Mouse (Mus musculus) embryo, embryonic 9.5 days (tissue): ENCODE data around the gene Cyp2c68.
"Not testable (repeated sequence)": the region's sequence is repeated elsewhere in the genome, so short reads cannot be mapped to it uniquely, and the experiment has no call there.

Experiments used
- DNase-seq: peaks from one replicate; pipeline ENCODE4 v3.0.0-alpha.2; 2017; ENCODE audit errors: extremely low spot score

Cyp2c68 gene

GRCm38 (mm10) chr19:39740920-39741319 is at the start of gene Cyp2c68:
Gene Cyp2c68, minus strand, starts transcription at chr19:39741054.
- DNase-seq: no peak

GRCm38 (mm10) chr19:39785458-39785857 is 44.6 kb upstream of the Cyp2c68 start:
- not testable (repeated sequence) for DNase-seq

- no peak for DNase-seq
These were observed 4.5 kb upstream of the Cyp2c68 start for GRCm38 (mm10) chr19:39745357-39745756.

- not testable (repeated sequence) for DNase-seq
These were observed 3.5 kb upstream of the Cyp2c68 start for GRCm38 (mm10) chr19:39744361-39744760.

GRCm38 (mm10) chr19:39711116-39711515 is 29.7 kb downstream of the Cyp2c68 start:
- DNase-seq: not testable (repeated sequence)

- not testable (repeated sequence) for DNase-seq
These were observed 75.2 kb downstream of the Cyp2c68 start for GRCm38 (mm10) chr19:39665650-39666049.

GRCm38 (mm10) chr19:39652381-39652780 is 88.5 kb downstream of the Cyp2c68 start:
- no peak for DNase-seq

GRCm38 (mm10) chr19:39648938-39649337 is 91.9 kb downstream of the Cyp2c68 start, which contains the start of gene Cyp2c67:
Gene Cyp2c67, minus strand, starts transcription at chr19:39649051.
- DNase-seq: no peak

GRCm38 (mm10) chr19:39647519-39647918 is 93.3 kb downstream of the Cyp2c68 start:
- DNase-seq: no peak

- DNase-seq: not testable (repeated sequence)
These were observed 96.3 kb downstream of the Cyp2c68 start for GRCm38 (mm10) chr19:39644551-39644950.
